Mouse (Mus musculus) limb, embryonic 10.5 days (tissue): Measurements from ENCODE around the gene Abl2. TPM values are rescaled to one million over a fixed set of nuclear protein-coding genes. Genes with fewer than 3 reads are reported as not detected.
A peak's percentile ranks its signal among the peaks of the same experiment; 100 is the strongest.

Experiments
- DNase-seq: peaks from one replicate; pipeline ENCODE4 v3.0.0-alpha.2; 2017; ENCODE audit warnings: low spot score
- H3K27ac ChIP-seq: fragments of 300-500 bp; sonication (generic); 2 replicates; pipeline ENCODE4 v1.5.1; 2016; ENCODE audit warnings: mild to moderate bottlenecking
- H3K27me3 ChIP-seq: fragments of 300-500 bp; sonication (generic); 2 replicates; pipeline ENCODE4 v1.6.1; 2016; ENCODE audit warnings: low read depth, mild to moderate bottlenecking; ENCODE audit not compliant: poor library complexity, severe bottlenecking
- H3K36me3 ChIP-seq: fragments of 300-500 bp; sonication (generic); 2 replicates; pipeline ENCODE4 v1.6.1; 2016; ENCODE audit warnings: mild to moderate bottlenecking, moderate library complexity
- H3K4me1 ChIP-seq: fragments of 300-500 bp; sonication (generic); 2 replicates; pipeline ENCODE4 v1.6.1; 2016
- H3K4me3 ChIP-seq: fragments of 300-500 bp; sonication (generic); 2 replicates; pipeline ENCODE4 v1.5.1; 2016; ENCODE audit warnings: mild to moderate bottlenecking, moderate library complexity
- H3K9me3 ChIP-seq: fragments of 300-500 bp; sonication (generic); replicated peaks from 2 replicates; pipeline ENCODE4 v1.6.1; 2016; ENCODE audit warnings: mild to moderate bottlenecking
- WGBS: fragments of 180-500 bp; shearing (Covaris S2); methylation state at CpG from one replicate; pipeline ENCODE4 v1.1.7; 2016; 5-methylcytosine and 5-hydroxymethylcytosine counted together
- polyA plus RNA-seq: library from polyadenylated mRNA; unstranded; fragments of >200 nt; fragmentation: Nextera tagmentation; extraction: Ambion mirVana; gene quantifications from 2 replicates; pipeline ENCODE4 v1.2.1, GENCODE M21; 2016

The Abl2 gene
- polyA plus RNA-seq, 1 experiment from 2014 or later, result 5.2 TPM

GRCm38 (mm10) chr1:156597089-156597488, 38.5 kb downstream of the Abl2 start:
- 89% methylated on average over 4 of the region's 4 CpGs for whole genome bisulfite sequencing

GRCm38 (mm10) chr1:156602545-156602944, 44.0 kb downstream of the Abl2 start:
- H3K9me3 ChIP-seq, result no peaks in the 10 kb centered on the region
- no peak for DNase-seq
- H3K27me3 ChIP-seq, result no peaks in the 10 kb centered on the region
- no peaks in the 10 kb centered on the region for H3K36me3 ChIP-seq
- H3K4me1 ChIP-seq, result peaks cover 13% of the 10 kb centered on the region
- H3K4me3 ChIP-seq, result no peak overlapping the region
- no peak overlapping the region for H3K27ac ChIP-seq
- 89% methylated on average over 3 of the region's 3 CpGs for WGBS

More at GRCm38 (mm10) chr1:156597089-156597488, 38.5 kb downstream of the Abl2 start:
- Histone ChIP-seq H3K4me1 (no peaks in the 10 kb centered on the region), H3K4me3 (no peak overlapping the region), H3K27ac (no peak overlapping the region), H3K27me3 (no peaks in the 10 kb centered on the region), H3K36me3 (no peaks in the 10 kb centered on the region), H3K9me3 (no peaks in the 10 kb centered on the region)
- no peak for DNase-seq

GRCm38 (mm10) chr1:156605094-156605866, 46.7 kb downstream of the Abl2 start:
- no peak for DNase-seq
- 78% methylated on average over 12 of the region's 12 CpGs for WGBS
- Histone ChIP-seq H3K27ac (no peak overlapping the region), H3K9me3 (no peaks in the 10 kb centered on the region), H3K27me3 (no peaks in the 10 kb centered on the region), H3K4me1 (peaks cover 13% of the 10 kb centered on the region), H3K4me3 (no peak overlapping the region), H3K36me3 (no peaks in the 10 kb centered on the region)

- WGBS, result 84% methylated on average over 2 of the region's 2 CpGs
Observed at GRCm38 (mm10) chr1:156605940-156606339, 47.4 kb downstream of the Abl2 start.

GRCm38 (mm10) chr1:156608496-156608895, 49.9 kb downstream of the Abl2 start:
- Histone ChIP-seq H3K27me3 (no peaks in the 10 kb centered on the region), H3K9me3 (no peaks in the 10 kb centered on the region), H3K36me3 (peaks cover 10% of the 10 kb centered on the region; the same call in 1 of the 2 replicates), H3K4me3 (no peak overlapping the region), H3K27ac (no peak overlapping the region), H3K4me1 (peaks cover 15% of the 10 kb centered on the region)
- 90% methylated on average over 2 of the region's 2 CpGs for WGBS
- no peak for DNase-seq

More at GRCm38 (mm10) chr1:156605940-156606339, 47.4 kb downstream of the Abl2 start:
- no peak for DNase-seq
- Histone ChIP-seq H3K4me3 (no peak overlapping the region), H3K27ac (no peak overlapping the region), H3K9me3 (no peaks in the 10 kb centered on the region), H3K27me3 (no peaks in the 10 kb centered on the region), H3K36me3 (0 out of 2 replicates have a peak, but pooled peaks cover 4% of the 10 kb centered on the region), H3K4me1 (peaks cover 13% of the 10 kb centered on the region)

- no peak for DNase-seq
- peaks cover 24% of the 10 kb centered on the region for H3K4me1 ChIP-seq
- WGBS, result 80% methylated on average over 1 of the region's 1 CpGs
Observed at GRCm38 (mm10) chr1:156610257-156610656, 51.7 kb downstream of the Abl2 start.

GRCm38 (mm10) chr1:156613855-156614530, 55.4 kb downstream of the Abl2 start:
- no peaks in the 10 kb centered on the region for H3K27me3 ChIP-seq
- WGBS, result 12% methylated on average over 9 of the region's 9 CpGs
- peak overlapping the region; percentile 26 for H3K27ac ChIP-seq
- DNase-seq, result peak; percentile 52
- peaks cover 36% of the 10 kb centered on the region for H3K4me1 ChIP-seq
- H3K4me3 ChIP-seq, result 0 out of 2 replicates have a peak overlapping the region, but pooled peaks have one; percentile 18
- no peaks in the 10 kb centered on the region for H3K9me3 ChIP-seq
- peaks cover 10% of the 10 kb centered on the region; the same call in 1 of the 2 replicates for H3K36me3 ChIP-seq

More at GRCm38 (mm10) chr1:156610257-156610656, 51.7 kb downstream of the Abl2 start:
- no peak overlapping the region for H3K4me3 ChIP-seq
- H3K9me3 ChIP-seq, result no peaks in the 10 kb centered on the region
- H3K27ac ChIP-seq, result no peak overlapping the region
- H3K36me3 ChIP-seq, result peaks cover 10% of the 10 kb centered on the region; the same call in 1 of the 2 replicates
- no peaks in the 10 kb centered on the region for H3K27me3 ChIP-seq

- Histone ChIP-seq H3K27ac (no peak overlapping the region), H3K36me3 (peaks cover 10% of the 10 kb centered on the region; the same call in 1 of the 2 replicates), H3K4me3 (no peak overlapping the region), H3K9me3 (no peaks in the 10 kb centered on the region), H3K27me3 (no peaks in the 10 kb centered on the region), H3K4me1 (peaks cover 36% of the 10 kb centered on the region)
- DNase-seq, result no peak
- WGBS, result 95% methylated on average over 1 of the region's 1 CpGs
Observed at GRCm38 (mm10) chr1:156614710-156615109, 56.1 kb downstream of the Abl2 start.

- H3K27ac ChIP-seq, result peak overlapping the region; percentile 72
- peaks cover 9% of the 10 kb centered on the region; the same call in 1 of the 2 replicates for H3K36me3 ChIP-seq
- WGBS, result 14% methylated on average over 13 of the region's 13 CpGs
- H3K4me3 ChIP-seq, result peak overlapping the region; percentile 39
- no peaks in the 10 kb centered on the region for H3K9me3 ChIP-seq
- H3K4me1 ChIP-seq, result peaks cover 39% of the 10 kb centered on the region
- no peaks in the 10 kb centered on the region for H3K27me3 ChIP-seq
- DNase-seq, result peak; percentile 52
Observed at GRCm38 (mm10) chr1:156615381-156616133, 57.0 kb downstream of the Abl2 start.

GRCm38 (mm10) chr1:156616989-156617598, 58.5 kb downstream of the Abl2 start:
- no peak for DNase-seq
- Histone ChIP-seq H3K4me3 (no peak overlapping the region), H3K36me3 (0 out of 2 replicates have a peak, but pooled peaks cover 4% of the 10 kb centered on the region), H3K27ac (no peak overlapping the region; the same call in 1 of the 2 replicates), H3K27me3 (no peaks in the 10 kb centered on the region), H3K4me1 (peaks cover 39% of the 10 kb centered on the region), H3K9me3 (no peaks in the 10 kb centered on the region)
- WGBS, result 54% methylated on average over 12 of the region's 12 CpGs

- DNase-seq, result no peak
- 67% methylated on average over 4 of the region's 4 CpGs for WGBS
- Histone ChIP-seq H3K27ac (no peak overlapping the region), H3K4me3 (no peak overlapping the region), H3K36me3 (peaks cover 11% of the 10 kb centered on the region), H3K27me3 (no peaks in the 10 kb centered on the region), H3K4me1 (peaks cover 39% of the 10 kb centered on the region), H3K9me3 (no peaks in the 10 kb centered on the region)
Observed at GRCm38 (mm10) chr1:156617811-156618210, 59.2 kb downstream of the Abl2 start.

- Histone ChIP-seq H3K9me3 (no peaks in the 10 kb centered on the region), H3K4me3 (no peak overlapping the region), H3K27me3 (no peaks in the 10 kb centered on the region), H3K4me1 (peaks cover 22% of the 10 kb centered on the region), H3K27ac (no peak overlapping the region), H3K36me3 (peaks cover 26% of the 10 kb centered on the region)
- 80% methylated on average over 4 of the region's 4 CpGs for WGBS
- DNase-seq, result no peak
Observed at GRCm38 (mm10) chr1:156620292-156620909, 61.8 kb downstream of the Abl2 start.
